Mouse (Mus musculus) ZHBTc4 (cell line): Measurements from ENCODE around the gene Sh2d6.

Experiments used
- DNase-seq: peaks from one replicate; pipeline ENCODE4 v3.0.0-alpha.2; 2011; ENCODE audit warnings: low read depth, low spot score

Gene Sh2d6

DNA sequence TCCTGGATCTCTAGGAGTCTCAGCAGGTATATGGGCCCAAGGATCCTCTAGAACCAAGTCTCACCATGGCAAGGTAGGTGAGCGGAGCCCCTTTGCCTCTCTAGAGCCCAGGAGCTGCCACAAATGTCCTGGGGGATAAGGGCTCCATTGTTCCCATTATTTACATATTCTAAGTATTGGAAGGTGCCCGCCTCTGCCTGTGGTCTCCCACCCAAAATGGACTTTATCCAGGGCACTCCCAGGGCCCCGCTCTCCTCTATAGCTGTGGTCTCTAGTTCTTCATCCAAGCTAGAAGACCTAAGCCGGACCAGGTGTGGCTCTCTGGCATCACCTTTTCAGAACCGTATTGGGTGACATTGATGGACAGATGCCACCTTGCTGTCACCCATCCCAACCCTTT is at the start of gene Sh2d6:
Gene Sh2d6, minus strand, starts transcription at position 101 of the 400 bp plus-strand sequence.
- no peak for DNase-seq

DNA sequence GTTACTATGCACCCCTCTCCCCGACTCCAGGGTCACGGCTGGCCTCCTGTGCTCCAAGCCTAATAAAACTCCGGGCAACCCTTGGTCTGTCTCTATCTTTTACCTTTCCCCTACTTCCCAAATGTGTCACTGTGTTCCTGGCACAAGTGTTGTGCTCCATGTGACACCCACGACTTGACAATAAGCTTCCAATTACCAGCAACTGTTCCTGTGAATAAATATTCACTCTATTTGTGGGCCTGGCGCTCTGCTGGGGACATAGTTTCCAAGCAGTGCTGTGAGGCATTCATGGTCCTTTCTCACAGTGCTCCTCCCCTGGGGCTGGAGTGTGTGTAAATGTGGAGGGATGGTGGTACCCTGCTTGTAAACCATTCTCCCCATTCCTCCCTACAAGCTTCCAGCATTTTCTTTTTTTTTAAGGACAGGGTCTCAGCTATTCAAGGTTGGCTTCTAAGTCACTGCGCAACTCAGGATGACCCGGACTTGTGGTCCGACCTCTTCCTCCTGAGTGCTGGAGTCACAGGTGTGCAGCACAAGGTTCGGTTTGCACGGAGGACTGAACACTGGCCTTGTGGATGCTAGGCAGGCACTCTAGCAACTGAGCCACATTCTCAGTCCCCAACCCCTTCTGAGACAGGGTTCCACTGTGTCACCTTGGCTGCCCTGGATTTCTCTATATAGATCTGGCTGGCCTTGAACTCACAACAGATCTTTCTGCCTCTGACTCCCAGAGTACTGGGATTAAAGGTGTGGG is 49.3 kb upstream of the Sh2d6 start:
- no peak for DNase-seq

- no peak for DNase-seq
These were observed 47.2 kb upstream of the Sh2d6 start for GRCm38 (mm10) chr6:72568736-72569135.

DNA sequence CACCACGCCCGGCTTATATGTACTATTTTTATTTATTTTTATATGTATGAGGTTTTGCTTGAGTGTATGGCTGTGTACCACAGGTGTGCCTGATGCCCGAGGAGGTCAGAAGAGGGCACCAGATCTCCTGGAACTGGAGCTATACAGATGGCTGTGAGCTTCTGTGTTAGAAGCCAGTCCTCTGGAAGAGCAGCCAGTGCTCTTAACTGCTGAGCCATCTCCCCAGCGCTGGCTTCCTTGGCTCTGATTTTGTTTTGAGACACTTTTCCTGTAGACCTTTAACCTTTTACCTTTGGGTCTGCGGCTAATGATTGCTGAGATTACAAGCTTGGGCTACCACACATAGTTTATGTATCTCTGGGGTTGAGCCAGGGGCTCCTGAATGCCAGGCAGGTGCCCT is 46.0 kb upstream of the Sh2d6 start:
- no peak for DNase-seq

- DNase-seq: peak; percentile 93
These were observed 44.5 kb upstream of the Sh2d6 start for GRCm38 (mm10) chr6:72566044-72566443.

DNA sequence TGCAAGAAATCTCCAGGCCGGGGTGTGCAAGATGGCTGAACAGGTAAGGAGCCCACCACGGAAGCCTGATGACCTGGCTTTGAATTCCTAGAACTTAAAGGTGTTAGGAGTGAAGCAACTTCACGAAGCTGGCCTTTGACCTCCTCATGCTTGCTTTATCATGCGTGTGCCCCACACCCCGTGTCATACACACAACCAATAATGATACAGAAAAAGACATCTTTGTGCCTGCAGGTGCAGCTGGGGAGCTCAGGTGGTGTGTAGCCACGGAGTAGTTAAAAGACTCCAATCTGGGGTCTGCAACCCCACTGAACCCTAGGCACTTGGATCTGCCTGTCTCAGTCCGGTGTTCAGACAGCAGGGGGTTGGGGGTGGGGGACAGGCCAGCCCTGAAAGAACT is 44.0 kb upstream of the Sh2d6 start:
- DNase-seq: no peak

GRCm38 (mm10) chr6:72562894-72563293 is 41.4 kb upstream of the Sh2d6 start:
- DNase-seq: peak; percentile 60

DNA sequence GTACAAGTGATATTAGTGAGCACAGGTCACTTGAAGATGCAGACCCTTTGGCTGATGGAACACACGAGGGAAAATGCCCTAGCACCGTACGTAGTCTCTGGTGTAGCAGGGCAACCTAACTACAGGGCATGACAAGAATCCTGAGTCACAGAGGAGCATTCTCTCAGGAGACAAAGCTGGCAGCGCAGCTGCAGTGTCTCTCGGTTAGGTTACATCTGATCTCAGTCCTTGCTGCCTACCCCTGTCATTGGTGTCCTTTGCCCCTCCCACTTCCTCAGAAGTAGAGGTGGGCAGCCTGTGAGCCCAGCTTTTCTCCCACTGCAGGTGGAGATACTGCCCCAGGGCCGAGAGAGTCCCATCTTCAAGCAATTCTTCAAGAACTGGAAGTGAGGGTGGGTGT is 41.0 kb upstream of the Sh2d6 start:
- DNase-seq: no peak

GRCm38 (mm10) chr6:72560801-72561200 is 39.3 kb upstream of the Sh2d6 start:
- DNase-seq: peak; percentile 65

- DNase-seq: no peak
These were observed 31.5 kb upstream of the Sh2d6 start for GRCm38 (mm10) chr6:72553079-72553412.

GRCm38 (mm10) chr6:72552171-72553078 is 30.9 kb upstream of the Sh2d6 start:
- DNase-seq: peak; percentile 87

- DNase-seq: no peak
These were observed 29.1 kb upstream of the Sh2d6 start for GRCm38 (mm10) chr6:72550503-72551100.

DNA sequence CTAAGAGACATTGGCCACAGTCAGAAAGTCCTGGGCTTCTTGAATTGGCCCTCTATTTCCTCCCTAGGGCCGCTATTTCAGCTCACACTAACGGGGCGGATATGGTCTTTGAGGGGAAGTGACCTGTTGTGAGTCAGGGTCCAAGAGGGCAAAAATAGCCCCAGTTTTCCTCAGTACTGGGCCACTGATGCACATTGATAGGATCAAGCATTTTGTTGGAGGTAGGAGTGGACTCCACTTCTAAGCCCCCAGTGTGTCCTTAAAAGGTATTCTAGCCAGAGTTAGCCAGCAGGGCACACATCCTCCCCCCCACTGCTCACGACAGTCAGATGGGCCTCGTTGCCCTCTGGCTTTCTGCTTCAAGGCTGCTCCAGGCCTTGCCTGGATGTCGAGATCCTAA is 28.5 kb upstream of the Sh2d6 start:
- no peak for DNase-seq

DNA sequence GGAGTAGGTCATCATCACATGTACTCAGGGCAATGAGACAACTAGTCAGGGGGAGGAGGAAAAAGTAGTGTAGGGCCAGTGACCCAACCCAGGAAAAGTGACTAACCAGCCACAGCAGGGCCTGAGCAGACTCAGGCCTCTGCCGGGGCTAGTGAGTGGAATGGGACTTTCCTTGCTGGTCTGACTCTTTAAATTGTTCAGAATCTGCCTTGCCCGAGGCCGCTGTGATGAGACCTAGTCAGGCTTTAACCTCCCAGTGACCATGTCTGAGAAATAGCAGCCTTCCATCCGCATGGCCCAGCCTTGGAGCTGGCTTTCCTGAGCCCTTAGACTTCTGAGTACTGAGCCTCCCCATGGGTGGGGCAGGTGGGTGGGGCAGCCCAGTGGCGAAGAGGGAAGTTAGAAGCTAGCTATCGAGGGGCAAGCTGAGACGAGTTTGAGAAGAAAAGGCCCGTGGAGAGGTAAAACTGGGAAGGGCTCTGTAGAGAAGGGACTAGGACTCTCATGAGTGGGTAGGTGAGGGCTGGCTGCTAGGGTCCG is 27.6 kb upstream of the Sh2d6 start:
- DNase-seq: peak; percentile 69

DNA sequence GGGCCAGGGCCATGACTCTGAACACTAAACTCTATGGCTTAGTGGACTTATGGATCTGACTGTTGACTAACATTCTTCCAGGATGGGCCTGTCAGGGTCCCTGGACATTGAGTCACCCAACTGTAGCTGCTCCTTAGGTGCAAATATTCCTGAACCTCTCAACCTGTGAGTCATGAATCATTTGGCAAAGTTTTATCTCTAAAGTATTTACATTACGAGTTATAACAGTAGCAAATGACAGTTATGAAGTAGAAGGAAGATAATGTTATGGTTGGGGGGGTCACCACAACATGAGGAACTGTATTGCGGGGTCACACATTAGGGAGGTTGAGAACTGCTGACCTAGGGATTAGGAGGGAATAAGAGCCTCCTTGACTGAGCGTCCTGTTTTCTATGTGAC is 26.4 kb upstream of the Sh2d6 start:
- no peak for DNase-seq

DNA sequence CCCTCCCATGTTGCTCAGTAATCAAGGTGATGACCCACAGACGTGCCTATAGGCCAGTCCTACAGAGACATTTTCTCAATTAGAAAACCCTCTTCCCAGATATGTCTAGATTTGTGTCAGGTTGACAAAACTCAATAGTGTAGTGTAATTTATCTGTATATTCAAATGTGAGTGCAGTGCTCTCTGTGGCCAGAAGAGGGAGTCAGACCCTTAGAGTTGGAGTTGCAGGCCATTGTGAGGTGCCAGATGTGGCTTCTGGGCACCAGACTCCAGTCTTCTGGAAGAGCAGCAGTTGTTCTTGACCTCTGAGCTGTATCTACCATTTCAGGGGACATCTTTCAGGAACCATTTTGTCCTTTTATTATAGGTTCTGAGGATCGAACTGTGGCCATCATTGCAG is 25.6 kb upstream of the Sh2d6 start:
- peak; percentile 73 for DNase-seq

GRCm38 (mm10) chr6:72545377-72545776 is 23.9 kb upstream of the Sh2d6 start:
- no peak for DNase-seq

DNA sequence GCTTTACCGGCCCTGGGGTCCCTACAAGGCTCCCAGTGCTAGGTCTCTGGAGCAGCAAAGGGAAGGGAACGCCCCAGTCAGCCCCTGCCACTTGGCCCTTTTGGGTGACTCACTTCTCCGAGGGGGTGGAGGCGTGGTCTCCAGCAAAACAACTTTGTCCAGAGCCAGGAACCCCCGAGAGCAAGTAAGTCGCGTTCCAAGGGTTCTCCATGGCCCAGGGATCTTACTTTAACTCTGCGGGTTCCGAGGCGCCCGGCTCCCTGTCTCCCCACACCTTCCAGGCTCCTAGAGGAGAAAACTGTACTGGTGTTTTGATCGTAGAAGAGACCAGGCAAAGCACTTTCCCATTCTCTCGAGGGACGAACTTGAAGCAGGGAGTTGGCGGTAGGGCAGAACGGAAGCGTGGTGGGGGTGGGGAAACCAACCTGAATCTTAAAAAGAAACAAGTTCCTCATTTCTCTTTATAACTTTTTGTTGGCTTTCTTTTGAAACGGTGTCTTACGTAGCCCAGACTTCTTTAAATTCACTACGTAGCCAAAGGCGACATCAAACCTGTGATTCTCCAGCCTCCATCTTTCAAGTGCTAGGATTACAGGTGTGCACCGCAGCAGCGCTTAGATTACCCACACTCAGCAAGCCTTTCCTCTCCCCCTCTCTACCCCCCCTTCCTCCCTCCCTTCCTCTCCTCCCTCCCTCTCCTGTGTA is 22.9 kb upstream of the Sh2d6 start, which contains the start of gene Capg:
Gene Capg, plus strand, starts transcription at position 109 of the 705 bp plus-strand sequence.
- DNase-seq: peak; percentile 65

DNA sequence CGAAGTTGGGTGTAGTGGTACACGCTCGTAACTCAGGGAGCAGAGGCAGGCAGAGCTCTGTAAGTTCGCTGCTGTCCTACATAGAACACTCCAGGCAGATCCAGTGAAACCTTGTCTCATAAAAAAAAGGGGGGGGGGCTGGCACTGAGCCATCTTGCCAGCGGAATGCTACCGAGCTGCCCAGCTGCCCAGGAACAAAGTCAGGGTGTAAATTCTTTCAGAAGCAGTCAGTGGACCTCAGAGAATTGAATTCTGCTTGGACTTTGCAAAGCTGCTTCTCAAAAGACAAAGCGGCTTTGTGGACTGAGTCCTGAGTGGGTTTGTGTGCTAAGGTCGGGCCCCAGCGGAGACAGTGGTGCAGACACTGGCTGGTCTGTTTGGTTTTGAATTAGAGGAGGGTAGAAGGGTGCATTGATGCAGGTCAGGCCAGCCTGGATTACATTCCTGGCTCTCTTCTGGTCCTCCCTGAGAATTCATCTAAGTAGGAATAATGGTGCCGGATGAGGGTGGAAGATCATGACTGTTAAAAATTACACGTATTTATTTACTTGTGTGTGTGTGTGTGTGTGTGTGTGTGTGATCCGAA is 21.9 kb upstream of the Sh2d6 start:
- no peak for DNase-seq

DNA sequence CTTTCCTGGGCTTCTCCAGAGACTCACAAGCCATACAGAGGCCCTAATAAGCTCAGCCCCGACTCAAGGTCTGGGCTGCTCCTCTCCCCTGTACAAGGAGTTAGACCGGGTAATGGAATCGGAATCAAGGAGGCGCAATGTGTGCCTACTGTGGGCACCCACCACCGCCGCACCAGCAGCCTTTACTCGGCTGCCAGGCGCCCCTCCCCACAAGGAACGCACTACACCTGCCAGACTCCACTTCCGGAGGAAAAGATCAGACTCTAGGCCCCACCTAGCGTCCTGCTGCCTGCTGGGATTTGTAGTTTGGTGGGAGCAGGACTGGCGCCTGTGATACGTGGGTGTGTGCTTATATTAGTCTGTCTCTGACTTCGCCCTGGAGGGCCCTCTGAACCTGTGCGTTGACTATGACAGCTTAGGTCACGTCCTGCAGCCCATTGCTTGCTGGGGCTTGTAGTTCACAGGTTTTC is 17.1 kb upstream of the Sh2d6 start:
- peak; percentile 92 for DNase-seq

DNA sequence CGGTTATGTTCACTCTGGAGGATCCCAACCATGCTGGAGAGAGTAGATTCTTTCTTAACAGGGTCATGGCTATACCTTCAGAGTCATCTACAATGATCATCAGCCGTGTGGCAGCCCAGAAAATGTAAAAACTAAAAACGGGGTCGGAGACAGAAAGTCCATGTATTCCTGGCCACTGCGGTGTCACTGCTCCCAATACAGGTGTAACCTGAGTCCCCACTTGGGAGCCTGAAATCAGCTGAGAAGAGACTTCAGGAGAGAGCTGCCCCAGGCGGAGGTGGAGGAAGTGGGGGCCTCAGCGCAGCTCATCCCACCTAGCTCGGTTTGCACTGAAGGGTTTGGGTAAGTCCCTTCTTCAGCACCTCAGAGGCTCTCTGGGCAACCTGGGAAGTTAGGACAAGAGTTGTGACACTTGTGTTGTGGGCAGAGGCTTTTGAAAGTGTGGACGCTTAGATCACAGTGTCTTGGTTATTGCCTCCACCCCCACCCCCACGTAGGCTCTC is 16.5 kb upstream of the Sh2d6 start:
- no peak for DNase-seq
